Mouse (Mus musculus) stomach, postnatal 0 days (tissue): Measurements from ENCODE around the gene Ccr7. TPM values are rescaled to one million over a fixed set of nuclear protein-coding genes. Genes with fewer than 3 reads are reported as not detected.
A peak's percentile ranks its signal among the peaks of the same experiment; 100 is the strongest.

ENCODE experiments used
- ATAC-seq: fragments of 200-750 bp; cut with Nextera tagmentation; 2 replicates; pipeline ENCODE4 v1.8.0; 2017; ENCODE audit not compliant: low FRiP score, low TSS enrichment
- DNase-seq: peaks from one replicate; pipeline ENCODE4 v3.0.0-alpha.2; 2016; ENCODE audit warnings: low spot score
- H3K27ac ChIP-seq: fragments of 300-500 bp; sonication (generic); replicated peaks from 2 replicates; pipeline ENCODE4 v1.5.1; 2014; ENCODE audit warnings: mild to moderate bottlenecking, control low read depth
- H3K27me3 ChIP-seq: fragments of 300-500 bp; sonication (generic); 2 replicates; pipeline ENCODE4 v1.6.1; 2014; ENCODE audit warnings: low read length; ENCODE audit not compliant: control insufficient read depth, insufficient read depth
- H3K36me3 ChIP-seq: fragments of 300-500 bp; sonication (generic); 2 replicates; pipeline ENCODE4 v1.6.1; 2014; ENCODE audit warnings: low read length, mixed read lengths; ENCODE audit not compliant: control insufficient read depth, insufficient read depth
- H3K4me1 ChIP-seq: fragments of 300-500 bp; sonication (generic); replicated peaks from 2 replicates; pipeline ENCODE4 v1.6.1; 2014; ENCODE audit warnings: antibody characterized with exemption; ENCODE audit not compliant: control insufficient read depth, insufficient read depth
- H3K4me2 ChIP-seq: fragments of 300-500 bp; sonication (generic); replicated peaks from 2 replicates; pipeline ENCODE4 v1.6.1; 2014; ENCODE audit warnings: low read depth, mild to moderate bottlenecking, control low read depth, moderate library complexity
- H3K4me3 ChIP-seq: fragments of 300-500 bp; sonication (generic); 2 replicates; pipeline ENCODE4 v1.5.1; 2014; ENCODE audit warnings: low read depth, low read length, control low read depth
- H3K9ac ChIP-seq: fragments of 300-500 bp; sonication (generic); 2 replicates; pipeline ENCODE4 v1.6.1; 2014; ENCODE audit warnings: mild to moderate bottlenecking, low read length, control low read depth, mixed read lengths
- H3K9me3 ChIP-seq: fragments of 300-500 bp; sonication (generic); 2 replicates; pipeline ENCODE4 v1.6.1; 2016; ENCODE audit warnings: low read length; ENCODE audit not compliant: control insufficient read depth
- CTCF ChIP-seq: IDR thresholded peaks from 2 replicates; pipeline ENCODE4 v1.5.1; 2016; ENCODE audit warnings: antibody characterized with exemption, low read depth, mild to moderate bottlenecking, moderate library complexity
- EP300 ChIP-seq: optimal IDR thresholded peaks from 2 replicates; pipeline ENCODE3; 2016; ENCODE audit warnings: antibody characterized with exemption
- WGBS: fragments of 180-500 bp; shearing (Covaris S2); extraction: QIAGEN DNeasy Blood & Tissue Kit; methylation state at CpG from one replicate; pipeline ENCODE4 v1.1.7; 2014; 5-methylcytosine and 5-hydroxymethylcytosine counted together
- polyA plus RNA-seq: library from polyadenylated mRNA; unstranded; fragments of >200 nt; fragmentation: Nextera tagmentation; extraction: Ambion mirVana; gene quantifications from 2 replicates; pipeline ENCODE4 v1.2.1, GENCODE M21; 2015

The Ccr7 gene
- polyA plus RNA-seq, 1 experiment from 2014 or later, result 0.07 TPM

GRCm38 (mm10) chr11:99147920-99148289, 7.0 kb downstream of the Ccr7 start:
- H3K9ac ChIP-seq, result no peak overlapping the region
- WGBS, result 36% methylated on average over 4 of the region's 4 CpGs

GRCm38 (mm10) chr11:99147041-99147919, 7.6 kb downstream of the Ccr7 start:
- no peak; the same call in 1 of the 2 replicates for ATAC-seq
- Histone ChIP-seq H3K27me3 (no peaks in the 10 kb centered on the region), H3K27ac (peak overlapping the region; percentile 82), H3K36me3 (no peaks in the 10 kb centered on the region), H3K4me2 (no peak overlapping the region), H3K4me3 (no peak overlapping the region), H3K9me3 (no peaks in the 10 kb centered on the region), H3K9ac (no peak overlapping the region), H3K4me1 (peaks cover 2% of the 10 kb centered on the region; the same call in 1 of the 2 replicates)
- DNase-seq, result no peak
- TF ChIP-seq CTCF (no peak), EP300 (no peak)
- 42% methylated on average over 17 of the region's 17 CpGs for WGBS

More at GRCm38 (mm10) chr11:99147920-99148289, 7.0 kb downstream of the Ccr7 start:
- H3K27ac ChIP-seq, result peak overlapping the region; percentile 82
- no peak overlapping the region for H3K4me2 ChIP-seq
- no peaks in the 10 kb centered on the region for H3K36me3 ChIP-seq
- H3K4me1 ChIP-seq, result peaks cover 2% of the 10 kb centered on the region; the same call in 1 of the 2 replicates
- ATAC-seq (peak; percentile 34; the same call in 1 of the 2 replicates), DNase-seq (no peak)
- no peak overlapping the region for H3K4me3 ChIP-seq
- no peaks in the 10 kb centered on the region for H3K9me3 ChIP-seq
- no peak for TF ChIP-seq CTCF
- TF ChIP-seq EP300, result no peak
- H3K27me3 ChIP-seq, result no peaks in the 10 kb centered on the region

GRCm38 (mm10) chr11:99146558-99146957, 8.3 kb downstream of the Ccr7 start:
- Histone ChIP-seq H3K9ac (no peak overlapping the region), H3K4me2 (no peak overlapping the region), H3K4me3 (no peak overlapping the region), H3K27ac (peak overlapping the region; percentile 36), H3K27me3 (no peaks in the 10 kb centered on the region), H3K36me3 (no peaks in the 10 kb centered on the region), H3K4me1 (peaks cover 2% of the 10 kb centered on the region; the same call in 1 of the 2 replicates), H3K9me3 (no peaks in the 10 kb centered on the region)
- no peak for ATAC-seq
- no peak for DNase-seq
- 60% methylated on average over 6 of the region's 6 CpGs for WGBS
- no peak for TF ChIP-seq EP300

- Histone ChIP-seq H3K9me3 (no peaks in the 10 kb centered on the region), H3K9ac (no peak overlapping the region), H3K4me3 (no peak overlapping the region), H3K4me1 (peaks cover 2% of the 10 kb centered on the region; the same call in 1 of the 2 replicates), H3K27me3 (no peaks in the 10 kb centered on the region), H3K36me3 (no peaks in the 10 kb centered on the region), H3K27ac (no peak overlapping the region), H3K4me2 (no peak overlapping the region)
- 93% methylated on average over 16 of the region's 16 CpGs for whole genome bisulfite sequencing
- DNase-seq (no peak), ATAC-seq (no peak)
- no peak for TF ChIP-seq CTCF
- TF ChIP-seq EP300, result no peak
These were observed 9.1 kb downstream of the Ccr7 start for GRCm38 (mm10) chr11:99145765-99146164.

- Histone ChIP-seq H3K27ac (no peak overlapping the region), H3K4me1 (peaks cover 2% of the 10 kb centered on the region; the same call in 1 of the 2 replicates), H3K27me3 (no peaks in the 10 kb centered on the region), H3K9ac (no peak overlapping the region), H3K4me3 (no peak overlapping the region), H3K4me2 (no peak overlapping the region), H3K9me3 (no peaks in the 10 kb centered on the region), H3K36me3 (no peaks in the 10 kb centered on the region)
- TF ChIP-seq EP300, result no peak
- no peak for TF ChIP-seq CTCF
- no peak for ATAC-seq
- no peak for DNase-seq
- 93% methylated on average over 23 of the region's 23 CpGs for WGBS
These were observed 9.9 kb downstream of the Ccr7 start for GRCm38 (mm10) chr11:99144940-99145339.

GRCm38 (mm10) chr11:99144456-99144855, 10.4 kb downstream of the Ccr7 start:
- no peak for TF ChIP-seq EP300
- no peak for TF ChIP-seq CTCF
- ATAC-seq, result no peak
- no peak for DNase-seq
- Histone ChIP-seq H3K4me1 (peaks cover 2% of the 10 kb centered on the region; the same call in 1 of the 2 replicates), H3K27me3 (no peaks in the 10 kb centered on the region), H3K36me3 (no peaks in the 10 kb centered on the region), H3K27ac (no peak overlapping the region), H3K4me2 (no peak overlapping the region), H3K9ac (no peak overlapping the region), H3K4me3 (no peak overlapping the region), H3K9me3 (no peaks in the 10 kb centered on the region)
- 71% methylated on average over 5 of the region's 5 CpGs for WGBS
